In genomic region chr15:99440816-99441457, GRCm38 (mm10) we compare ENCODE assay signal across 9 mouse cellular contexts. TPM values are rescaled to one million over a fixed set of nuclear protein-coding genes. Genes with fewer than 3 reads are reported as not detected.
DNase-seq lines count a peak whose midpoint lies in the region; ATAC-seq and TF ChIP-seq lines count a peak whose summit lies in the region.
"Had no signal": no experiment of that assay in that cellular context is flagged by ENCODE, and none has a peak within 500 bp of the region (broad histone marks: within the 10 kb centered on the region; RNA-seq: fewer than 3 reads in every experiment).

No protein-coding gene starts in this region.

- no peak for TF ChIP-seq EP300 in liver, postnatal 0 days (IDR thresholded peaks at IDR 0.05; ENCODE audit: low read depth)

- H3K27me3 ChIP-seq in liver, embryonic 11.5 days (replicated peaks; ENCODE audit: control insufficient read depth, insufficient read depth, low read length), result no peaks in the 10 kb centered on the region
- no peaks in the 10 kb centered on the region for H3K27me3 ChIP-seq in liver, postnatal 0 days (ENCODE audit: insufficient read depth, low read length)
- no peaks in the 10 kb centered on the region for H3K27me3 ChIP-seq in forebrain, embryonic 15.5 days
- no peaks in the 10 kb centered on the region for H3K27me3 ChIP-seq in intestine, embryonic 15.5 days (replicated peaks)
- H3K27me3 ChIP-seq in neural tube, embryonic 14.5 days (ENCODE audit: control insufficient read depth, insufficient read depth, low read length), result no peaks in the 10 kb centered on the region

- no peak for ATAC-seq in liver, embryonic 11.5 days (replicated peaks; ENCODE audit: low FRiP score)
- ATAC-seq in liver, postnatal 0 days, result no peak
- peak; percentile 19; the same call in 1 of the 2 replicates for ATAC-seq in forebrain, embryonic 15.5 days (replicated peaks)
- ATAC-seq in intestine, embryonic 15.5 days, result peak; percentile 35
- peak; percentile 11; the same call in 1 of the 2 replicates for ATAC-seq in neural tube, embryonic 14.5 days (ENCODE audit: low read depth)
- ATAC-seq in frontal cortex, adult (ENCODE audit: low TSS enrichment), result no peak

- no peaks in the 10 kb centered on the region for H3K9me3 ChIP-seq in liver, embryonic 11.5 days (ENCODE audit: control insufficient read depth, low read length)
- no peaks in the 10 kb centered on the region for H3K9me3 ChIP-seq in liver, postnatal 0 days (ENCODE audit: low read length)
- no peaks in the 10 kb centered on the region for H3K9me3 ChIP-seq in forebrain, embryonic 15.5 days
- H3K9me3 ChIP-seq in intestine, embryonic 15.5 days, result no peaks in the 10 kb centered on the region
- no peaks in the 10 kb centered on the region for H3K9me3 ChIP-seq in neural tube, embryonic 14.5 days (ENCODE audit: control insufficient read depth, low read length)

- no peak overlapping the region for H3K9ac ChIP-seq in liver, embryonic 11.5 days (ENCODE audit: low read depth, low read length)
- H3K9ac ChIP-seq in liver, postnatal 0 days (replicated peaks), result no peak overlapping the region
- H3K9ac ChIP-seq in forebrain, embryonic 15.5 days (replicated peaks), result no peak overlapping the region
- no peak overlapping the region for H3K9ac ChIP-seq in intestine, embryonic 15.5 days
- H3K9ac ChIP-seq in neural tube, embryonic 14.5 days (replicated peaks; ENCODE audit: low read depth, low read length), result no peak overlapping the region

- no peak for DNase-seq in liver, embryonic 11.5 days (ENCODE audit: low spot score)
- no peak for DNase-seq in liver, postnatal 0 days
- DNase-seq in MN1 (ENCODE audit: low spot score), result no peak
- DNase-seq in kidney, adult 8-10 months, result no peak

- 68% methylated on average over 8 of the region's 8 CpGs for WGBS in liver, embryonic 11.5 days
- WGBS in liver, postnatal 0 days (ENCODE audit: insufficient replicate concordance), result 63% methylated on average over 8 of the region's 8 CpGs
- WGBS in forebrain, embryonic 15.5 days, result 38% methylated on average over 8 of the region's 8 CpGs
- WGBS in intestine, embryonic 15.5 days, result 23% methylated on average over 8 of the region's 8 CpGs
- 45% methylated on average over 8 of the region's 8 CpGs for WGBS in neural tube, embryonic 14.5 days

- peak overlapping the region; percentile 45; the same call in 1 of the 2 replicates for H3K27ac ChIP-seq in liver, embryonic 11.5 days (ENCODE audit: low read depth, low read length)
- H3K27ac ChIP-seq in liver, postnatal 0 days (ENCODE audit: low read depth), result no peak overlapping the region
- peak overlapping the region; percentile 81 for H3K27ac ChIP-seq in forebrain, embryonic 15.5 days (replicated peaks)
- peak overlapping the region; percentile 87 for H3K27ac ChIP-seq in intestine, embryonic 15.5 days
- H3K27ac ChIP-seq in neural tube, embryonic 14.5 days (ENCODE audit: low read depth, low read length), result peak overlapping the region; percentile 69
- H3K27ac ChIP-seq: left cerebral cortex, adult 2 months had no signal

- H3K4me3 ChIP-seq in liver, embryonic 11.5 days (ENCODE audit: low read depth, low read length), result no peak overlapping the region
- H3K4me3 ChIP-seq in liver, postnatal 0 days (ENCODE audit: low read depth, low read length), result no peak overlapping the region
- no peak overlapping the region for H3K4me3 ChIP-seq in forebrain, embryonic 15.5 days
- H3K4me3 ChIP-seq in intestine, embryonic 15.5 days (replicated peaks), result peak overlapping the region; percentile 9; the same call in 1 of the 2 replicates
- no peak overlapping the region for H3K4me3 ChIP-seq in neural tube, embryonic 14.5 days (ENCODE audit: low read depth, low read length)
- H3K4me3 ChIP-seq: left cerebral cortex, adult 2 months had no signal

- peaks cover 5% of the 10 kb centered on the region; the same call in 1 of the 2 replicates for H3K36me3 ChIP-seq in liver, embryonic 11.5 days (ENCODE audit: control insufficient read depth, insufficient read depth, low read length)
- H3K36me3 ChIP-seq in liver, postnatal 0 days (replicated peaks; ENCODE audit: insufficient read depth, low read length), result no peaks in the 10 kb centered on the region
- no peaks in the 10 kb centered on the region for H3K36me3 ChIP-seq in forebrain, embryonic 15.5 days
- no peaks in the 10 kb centered on the region for H3K36me3 ChIP-seq in intestine, embryonic 15.5 days
- no peaks in the 10 kb centered on the region for H3K36me3 ChIP-seq in neural tube, embryonic 14.5 days (ENCODE audit: control insufficient read depth, insufficient read depth, low read length)

- peaks cover 13% of the 10 kb centered on the region for H3K4me1 ChIP-seq in liver, embryonic 11.5 days (replicated peaks; ENCODE audit: control insufficient read depth, insufficient read depth, low read length)
- no peaks in the 10 kb centered on the region; the same call in 1 of the 2 replicates for H3K4me1 ChIP-seq in liver, postnatal 0 days (ENCODE audit: insufficient read depth)
- H3K4me1 ChIP-seq in forebrain, embryonic 15.5 days, result peaks cover 24% of the 10 kb centered on the region
- H3K4me1 ChIP-seq in intestine, embryonic 15.5 days (replicated peaks), result peaks cover 48% of the 10 kb centered on the region
- H3K4me1 ChIP-seq in neural tube, embryonic 14.5 days (ENCODE audit: control insufficient read depth, insufficient read depth, low read length), result peaks cover 18% of the 10 kb centered on the region

- peak overlapping the region; percentile 3 for H3K4me2 ChIP-seq in liver, embryonic 11.5 days
- H3K4me2 ChIP-seq in liver, postnatal 0 days (ENCODE audit: low read depth, low read length), result no peak overlapping the region
- H3K4me2 ChIP-seq in forebrain, embryonic 15.5 days (replicated peaks), result no peak overlapping the region
- H3K4me2 ChIP-seq in intestine, embryonic 15.5 days (replicated peaks), result peak overlapping the region; percentile 49
- H3K4me2 ChIP-seq in neural tube, embryonic 14.5 days (ENCODE audit: low read depth, low read length), result no peak overlapping the region

- no peak for TF ChIP-seq CTCF in liver, postnatal 0 days (IDR thresholded peaks at IDR 0.05; ENCODE audit: low read depth)

RNA-seq across cellular contexts. Expression of gene Nckap5l, which starts 16.6 kb away (rescaled TPM):
- 5.6 and 6.0 TPM in 2 replicates for polyA plus RNA-seq in liver, embryonic 11.5 days (2014; fragmentation: Nextera tagmentation; extraction: Ambion mirVana)
- 0.49 and 0.53 TPM in 2 replicates for polyA plus RNA-seq in liver, postnatal 0 days (2015; fragmentation: Nextera tagmentation; extraction: Ambion mirVana)
- 11.0 and 12.4 TPM in 2 replicates for polyA plus RNA-seq in forebrain, embryonic 15.5 days (2015; fragmentation: Nextera tagmentation; extraction: Ambion mirVana)
- 4.7 and 5.9 TPM in 2 replicates for polyA plus RNA-seq in intestine, embryonic 15.5 days (2015; fragmentation: Nextera tagmentation; extraction: Ambion mirVana)
- polyA plus RNA-seq in neural tube, embryonic 14.5 days (2014; fragmentation: Nextera tagmentation; extraction: Ambion mirVana), result 16.5 and 18.7 TPM in 2 replicates

RNA-seq across cellular contexts. Expression of gene Bcdin3d, which starts 33.6 kb away (rescaled TPM):
- polyA plus RNA-seq in liver, embryonic 11.5 days (2014; fragmentation: Nextera tagmentation; extraction: Ambion mirVana), result 10.5 and 12.1 TPM in 2 replicates
- polyA plus RNA-seq in liver, postnatal 0 days (2015; fragmentation: Nextera tagmentation; extraction: Ambion mirVana), result 4.7 and 4.9 TPM in 2 replicates
- 24.7 and 25.5 TPM in 2 replicates for polyA plus RNA-seq in forebrain, embryonic 15.5 days (2015; fragmentation: Nextera tagmentation; extraction: Ambion mirVana)
- polyA plus RNA-seq in intestine, embryonic 15.5 days (2015; fragmentation: Nextera tagmentation; extraction: Ambion mirVana), result 13.2 and 15.6 TPM in 2 replicates
- 19.7 and 20.2 TPM in 2 replicates for polyA plus RNA-seq in neural tube, embryonic 14.5 days (2014; fragmentation: Nextera tagmentation; extraction: Ambion mirVana)

RNA-seq across cellular contexts. Expression of gene Tmbim6, which starts 48.3 kb away (rescaled TPM):
- polyA plus RNA-seq in liver, embryonic 11.5 days (2014; fragmentation: Nextera tagmentation; extraction: Ambion mirVana), result 256 and 273 TPM in 2 replicates
- polyA plus RNA-seq in liver, postnatal 0 days (2015; fragmentation: Nextera tagmentation; extraction: Ambion mirVana), result 566 and 586 TPM in 2 replicates
- 250 and 263 TPM in 2 replicates for polyA plus RNA-seq in forebrain, embryonic 15.5 days (2015; fragmentation: Nextera tagmentation; extraction: Ambion mirVana)
- polyA plus RNA-seq in intestine, embryonic 15.5 days (2015; fragmentation: Nextera tagmentation; extraction: Ambion mirVana), result 530 and 607 TPM in 2 replicates
- polyA plus RNA-seq in neural tube, embryonic 14.5 days (2014; fragmentation: Nextera tagmentation; extraction: Ambion mirVana), result 245 and 257 TPM in 2 replicates

Comparison
In these comparisons a context has a peak if more than half of its experiments do, and no peak if none do; other contexts are left out.
1. H3K4me2 ChIP-seq: peak in liver, embryonic 11.5 days (single experiment) and intestine, embryonic 15.5 days (single experiment); none in liver, postnatal 0 days (single experiment), forebrain, embryonic 15.5 days (single experiment) and neural tube, embryonic 14.5 days (single experiment).
2. ATAC-seq: peak in forebrain, embryonic 15.5 days (single experiment), intestine, embryonic 15.5 days (single experiment) and neural tube, embryonic 14.5 days (single experiment); none in liver, embryonic 11.5 days (single experiment), liver, postnatal 0 days (single experiment) and frontal cortex, adult (single experiment).